In the genomic region with DNA sequence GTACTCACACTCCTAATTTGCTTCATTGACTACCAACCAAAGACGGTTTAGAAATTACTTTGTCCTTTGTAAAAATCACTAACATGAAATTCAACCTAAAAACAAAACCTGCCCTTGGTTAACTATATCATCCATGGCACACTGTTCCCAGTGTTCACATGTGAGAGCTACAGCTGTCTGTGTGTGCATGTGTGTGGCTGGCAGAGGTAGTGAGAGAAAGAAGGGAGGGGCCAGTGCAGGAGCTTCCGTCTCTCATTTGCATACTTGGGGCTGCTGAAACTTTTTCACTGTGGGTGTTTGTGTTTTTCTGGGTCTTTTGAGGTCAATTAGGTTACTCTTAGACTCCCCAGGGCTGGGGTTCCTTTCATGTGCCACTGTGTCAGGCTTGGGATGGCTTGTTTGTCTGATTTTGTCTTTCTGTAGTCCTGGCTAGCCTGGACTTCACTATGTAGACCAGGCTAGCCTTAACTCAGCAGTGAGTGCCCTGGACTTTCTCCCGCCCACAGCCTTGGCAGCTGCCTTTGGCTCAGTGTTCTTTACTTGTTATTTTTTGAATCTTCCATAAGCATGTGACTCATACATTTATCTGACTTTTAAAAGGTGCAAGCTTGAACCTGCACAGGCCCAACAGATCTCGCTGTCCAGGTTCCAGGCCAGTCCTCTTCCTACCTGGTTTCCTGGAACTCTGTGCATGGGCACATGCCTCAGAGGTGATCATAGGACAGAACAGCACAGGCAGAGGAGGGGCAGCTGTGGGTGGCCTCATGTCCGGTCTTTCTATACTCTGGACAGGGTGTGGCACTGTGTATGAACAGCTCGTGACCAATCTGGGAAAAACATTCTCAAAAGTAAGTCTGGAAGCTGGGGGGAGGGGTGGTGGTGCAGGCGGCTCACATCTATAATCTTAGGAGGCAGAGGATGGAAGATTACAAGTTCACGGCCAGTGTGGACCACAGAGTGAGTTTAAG, we compare ENCODE assay signal across 13 mouse cellular contexts. TPM values are rescaled to one million over a fixed set of nuclear protein-coding genes. Genes with fewer than 3 reads are reported as not detected.
DNase-seq lines count a peak whose midpoint lies in the region; ATAC-seq and TF ChIP-seq lines count a peak whose summit lies in the region.
"Had no signal": no experiment of that assay in that cellular context is flagged by ENCODE, and none has a peak within 500 bp of the region (broad histone marks: within the 10 kb centered on the region; RNA-seq: fewer than 3 reads in every experiment).

No protein-coding gene starts in this region.

- H3K36me3 ChIP-seq in E14TG2a.4 (ENCODE audit: insufficient read depth, low read length): peaks cover 24% of the 10 kb centered on the region
- peaks cover 73% of the 10 kb centered on the region for H3K36me3 ChIP-seq in intestine, postnatal 0 days (ENCODE audit: control insufficient read depth, insufficient read depth)
- H3K36me3 ChIP-seq in stomach, embryonic 14.5 days (ENCODE audit: control insufficient read depth, insufficient read depth, low read length): peaks cover 42% of the 10 kb centered on the region

- peak overlapping the region; percentile 74 for H3K27ac ChIP-seq in intestine, postnatal 0 days (ENCODE audit: low read depth, low read length)
- peak overlapping the region; percentile 48; the same call in 1 of the 2 replicates for H3K27ac ChIP-seq in stomach, embryonic 14.5 days (ENCODE audit: low read length)
- H3K27ac ChIP-seq: limb, embryonic 12.5 days had no signal

- DNase-seq in kidney, adult 18-20 months: peak; percentile 22
- no peak for DNase-seq in kidney, adult 8-10 months
- DNase-seq in thymus, postnatal 14 days: no peak
- no peak for DNase-seq in gastrocnemius, postnatal 25 days
- DNase-seq in testis, postnatal 14 days (ENCODE audit: low spot score): no peak
- DNase-seq: cerebellum, postnatal 36 days had no signal

- no peaks in the 10 kb centered on the region for H3K9me3 ChIP-seq in E14TG2a.4 (ENCODE audit: low read length)
- no peaks in the 10 kb centered on the region for H3K9me3 ChIP-seq in intestine, postnatal 0 days (ENCODE audit: control insufficient read depth)
- H3K9me3 ChIP-seq in stomach, embryonic 14.5 days (ENCODE audit: control insufficient read depth, low read depth, low read length): no peaks in the 10 kb centered on the region
- H3K9me3 ChIP-seq: limb, embryonic 12.5 days had no signal

- H3K4me2 ChIP-seq in intestine, postnatal 0 days (replicated peaks; ENCODE audit: low read depth): peak overlapping the region; percentile 21; the same call in 1 of the 2 replicates
- H3K4me2 ChIP-seq in stomach, embryonic 14.5 days (replicated peaks; ENCODE audit: low read depth, low read length): no peak overlapping the region
- H3K4me2 ChIP-seq: limb, embryonic 12.5 days; midbrain, embryonic 11.5 days had no signal

- no peaks in the 10 kb centered on the region for H3K27me3 ChIP-seq in E14TG2a.4 (ENCODE audit: insufficient read depth, low read length)
- H3K27me3 ChIP-seq in intestine, postnatal 0 days (replicated peaks; ENCODE audit: control insufficient read depth, insufficient read depth, low read length): no peaks in the 10 kb centered on the region
- no peaks in the 10 kb centered on the region for H3K27me3 ChIP-seq in stomach, embryonic 14.5 days (ENCODE audit: control insufficient read depth, insufficient read depth, low read length)
- H3K27me3 ChIP-seq: limb, embryonic 12.5 days had no signal

- no peak overlapping the region for H3K9ac ChIP-seq in intestine, postnatal 0 days (ENCODE audit: low read depth, low read length)
- no peak overlapping the region for H3K9ac ChIP-seq in stomach, embryonic 14.5 days (replicated peaks; ENCODE audit: low read depth, low read length)
- H3K9ac ChIP-seq: limb, embryonic 12.5 days had no signal

- ATAC-seq in intestine, postnatal 0 days: peak; percentile 90
- ATAC-seq in stomach, embryonic 14.5 days (ENCODE audit: insufficient number of reproducible peaks, insufficient read depth, low FRiP score, low read depth): peak; percentile 70
- ATAC-seq: inflammation-experienced regulatory T-cells, adult 6 months had no signal

- H3K4me1 ChIP-seq in E14TG2a.4 (replicated peaks; ENCODE audit: low read depth, low read length): peaks cover 44% of the 10 kb centered on the region
- H3K4me1 ChIP-seq in intestine, postnatal 0 days (replicated peaks; ENCODE audit: control insufficient read depth, insufficient read depth, low read length): no peaks in the 10 kb centered on the region; the same call in 1 of the 2 replicates
- no peaks in the 10 kb centered on the region for H3K4me1 ChIP-seq in stomach, embryonic 14.5 days (ENCODE audit: control insufficient read depth, insufficient read depth, low read length)
- H3K4me1 ChIP-seq: limb, embryonic 12.5 days had no signal

- WGBS in intestine, postnatal 0 days: 54% methylated on average over 8 of the region's 8 CpGs
- WGBS in stomach, embryonic 14.5 days: 78% methylated on average over 8 of the region's 8 CpGs

- peak overlapping the region; percentile 60 for H3K4me3 ChIP-seq in E14TG2a.4 (replicated peaks; ENCODE audit: low read length)
- H3K4me3 ChIP-seq in intestine, postnatal 0 days (ENCODE audit: low read depth, low read length): no peak overlapping the region
- no peak overlapping the region for H3K4me3 ChIP-seq in stomach, embryonic 14.5 days (ENCODE audit: low read depth, low read length)
- H3K4me3 ChIP-seq: erythroblast, embryonic 14.5 days; limb, embryonic 12.5 days had no signal

- no peak for TF ChIP-seq CTCF in E14TG2a.4 (conservative IDR thresholded peaks at IDR 0.05; ENCODE audit: low read length)
- no peak for TF ChIP-seq CTCF in intestine, postnatal 0 days (IDR thresholded peaks at IDR 0.05; ENCODE audit: low read depth)

RNA-seq across cellular contexts. Expression of a gene that starts 11.9 kb away (rescaled TPM):
- 119 and 124 TPM in 2 replicates for polyA plus RNA-seq in intestine, postnatal 0 days (2015; fragmentation: Nextera tagmentation; extraction: Ambion mirVana)
- polyA plus RNA-seq in stomach, embryonic 14.5 days (2014; fragmentation: Nextera tagmentation; extraction: Ambion mirVana): 59.1 and 60.8 TPM in 2 replicates
- total RNA-seq in gastrocnemius, postnatal 25 days (2021): 1 to 10 TPM; 5.8 to 9.6 TPM
